Mouse (Mus musculus) liver, embryonic 16.5 days (tissue): ENCODE measurements around the gene Ccnq. TPM values are rescaled to one million over a fixed set of nuclear protein-coding genes. Genes with fewer than 3 reads are reported as not detected.

ENCODE experiments used
- ATAC-seq: fragments of 200-750 bp; cut with Nextera tagmentation; 2 replicates; pipeline ENCODE4 v1.8.0; 2017; ENCODE audit warnings: low read depth, mild to moderate bottlenecking, moderate number of reproducible peaks, moderate library complexity
- H3K27ac ChIP-seq: fragments of 300-500 bp; sonication (generic); 2 replicates; pipeline ENCODE4 v1.5.1; 2014; ENCODE audit warnings: mild to moderate bottlenecking, low read length
- H3K27me3 ChIP-seq: fragments of 300-500 bp; sonication (generic); 2 replicates; pipeline ENCODE4 v1.6.1; 2014; ENCODE audit warnings: low read depth, low read length, mixed read lengths; ENCODE audit not compliant: control insufficient read depth, insufficient read depth
- H3K36me3 ChIP-seq: fragments of 300-500 bp; sonication (generic); 2 replicates; pipeline ENCODE4 v1.6.1; 2014; ENCODE audit warnings: mild to moderate bottlenecking; ENCODE audit not compliant: control insufficient read depth, insufficient read depth
- H3K4me1 ChIP-seq: fragments of 300-500 bp; sonication (generic); 2 replicates; pipeline ENCODE4 v1.6.1; 2014; ENCODE audit warnings: low read depth, low read length, mixed read lengths; ENCODE audit not compliant: control insufficient read depth
- H3K4me2 ChIP-seq: fragments of 300-500 bp; sonication (generic); 2 replicates; pipeline ENCODE4 v1.6.1; 2014; ENCODE audit warnings: low read depth, low read length, mixed read lengths
- H3K4me3 ChIP-seq: fragments of 300-500 bp; sonication (generic); 2 replicates; pipeline ENCODE4 v1.5.1; 2014; ENCODE audit warnings: low read depth, mild to moderate bottlenecking, low read length
- H3K9ac ChIP-seq: fragments of 300-500 bp; sonication (generic); 2 replicates; pipeline ENCODE4 v1.6.1; 2014; ENCODE audit warnings: low read depth, low read length
- H3K9me3 ChIP-seq: fragments of 300-500 bp; sonication (generic); replicated peaks from 2 replicates; pipeline ENCODE4 v1.6.1; 2016; ENCODE audit warnings: low read length; ENCODE audit not compliant: control insufficient read depth
- WGBS: fragments of 180-500 bp; shearing (Covaris S2); extraction: QIAGEN DNeasy Blood & Tissue Kit; methylation state at CpG from one replicate; pipeline ENCODE4 v1.1.7; 2014; ENCODE audit not compliant: insufficient replicate concordance; 5-methylcytosine and 5-hydroxymethylcytosine counted together
- polyA plus RNA-seq: library from polyadenylated mRNA; unstranded; fragments of >200 nt; fragmentation: Nextera tagmentation; extraction: Ambion mirVana; gene quantifications from 2 replicates; pipeline ENCODE4 v1.2.1, GENCODE M21; 2015

Ccnq gene
- polyA plus RNA-seq, 1 experiment from 2014 or later, result 13.1 TPM

GRCm38 (mm10) chr11:78728041-78728440 lies 23.5 kb downstream of the Ccnq start:
- Histone ChIP-seq H3K4me2 (no peak overlapping the region), H3K9ac (no peak overlapping the region)
- 40% methylated on average over 4 of the region's 4 CpGs for WGBS

GRCm38 (mm10) chr11:78726366-78726765 lies 25.2 kb downstream of the Ccnq start:
- Histone ChIP-seq H3K36me3 (no peaks in the 10 kb centered on the region), H3K27me3 (no peaks in the 10 kb centered on the region), H3K9ac (no peak overlapping the region), H3K4me3 (no peak overlapping the region), H3K4me2 (no peak overlapping the region), H3K9me3 (no peaks in the 10 kb centered on the region), H3K4me1 (no peaks in the 10 kb centered on the region), H3K27ac (no peak overlapping the region)
- no peak for ATAC-seq
- WGBS, result 49% methylated on average over 3 of the region's 3 CpGs

More at GRCm38 (mm10) chr11:78728041-78728440, 23.5 kb downstream of the Ccnq start:
- H3K4me1 ChIP-seq, result no peaks in the 10 kb centered on the region; the same call in 1 of the 2 replicates
- H3K9me3 ChIP-seq, result no peaks in the 10 kb centered on the region
- no peaks in the 10 kb centered on the region for H3K36me3 ChIP-seq
- H3K27ac ChIP-seq, result no peak overlapping the region
- no peak for ATAC-seq
- no peak overlapping the region for H3K4me3 ChIP-seq
- H3K27me3 ChIP-seq, result no peaks in the 10 kb centered on the region

DNA sequence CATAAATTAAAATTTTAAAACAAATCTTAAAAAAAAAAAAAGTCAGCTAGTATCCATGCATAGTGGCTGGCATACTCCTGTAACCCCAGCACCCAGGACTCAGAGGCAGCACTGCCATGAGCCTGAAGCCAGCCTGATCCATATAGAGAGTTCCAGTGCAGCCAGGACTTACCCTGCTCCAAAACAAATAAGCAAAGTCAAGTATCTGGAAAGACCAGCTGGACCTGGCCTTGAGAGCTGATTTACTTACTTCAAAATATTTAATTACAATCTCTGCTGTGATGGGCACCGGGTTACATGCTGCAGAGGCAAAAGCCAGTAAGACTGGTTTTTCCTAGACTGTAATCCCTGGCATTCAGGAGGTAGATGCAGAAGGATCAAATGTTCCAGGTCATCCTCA lies 26.7 kb downstream of the Ccnq start:
- H3K9ac ChIP-seq, result no peak overlapping the region
- H3K4me2 ChIP-seq, result no peak overlapping the region
- no peaks in the 10 kb centered on the region for H3K36me3 ChIP-seq
- no peak for ATAC-seq
- H3K4me3 ChIP-seq, result no peak overlapping the region
- H3K4me1 ChIP-seq, result no peaks in the 10 kb centered on the region
- no peak overlapping the region for H3K27ac ChIP-seq
- H3K27me3 ChIP-seq, result no peaks in the 10 kb centered on the region
- no peaks in the 10 kb centered on the region for H3K9me3 ChIP-seq
- WGBS, result 78% methylated on average over 1 of the region's 1 CpGs

DNA sequence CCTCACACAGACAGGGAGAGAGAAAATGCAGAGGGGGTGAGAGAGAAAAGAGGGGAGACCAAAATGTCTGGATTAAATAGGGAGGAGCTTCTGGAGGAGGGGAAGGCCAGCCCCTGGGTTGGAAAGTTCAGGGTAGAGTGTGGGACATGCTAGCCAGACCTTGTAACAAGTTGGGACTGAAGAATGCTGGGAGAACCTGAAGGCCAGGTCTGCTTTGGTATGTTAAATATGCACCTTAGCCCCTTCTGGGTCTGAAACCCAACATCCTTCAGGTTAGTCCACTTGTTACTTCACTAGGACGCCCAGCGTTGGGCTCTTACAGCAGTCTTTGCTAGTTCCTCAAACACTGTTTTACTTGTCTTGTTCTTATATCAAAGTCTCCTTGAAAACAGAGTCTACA lies 30.1 kb downstream of the Ccnq start:
- Histone ChIP-seq H3K9me3 (no peaks in the 10 kb centered on the region), H3K36me3 (no peaks in the 10 kb centered on the region), H3K4me3 (no peak overlapping the region), H3K9ac (no peak overlapping the region), H3K27ac (no peak overlapping the region), H3K4me2 (no peak overlapping the region), H3K4me1 (no peaks in the 10 kb centered on the region), H3K27me3 (no peaks in the 10 kb centered on the region)
- 46% methylated on average over 2 of the region's 2 CpGs for WGBS
- ATAC-seq, result no peak

GRCm38 (mm10) chr11:78717655-78718054 lies 33.9 kb downstream of the Ccnq start:
- Histone ChIP-seq H3K36me3 (no peaks in the 10 kb centered on the region), H3K9ac (no peak overlapping the region), H3K9me3 (no peaks in the 10 kb centered on the region), H3K4me3 (no peak overlapping the region), H3K27me3 (no peaks in the 10 kb centered on the region), H3K27ac (no peak overlapping the region), H3K4me1 (no peaks in the 10 kb centered on the region), H3K4me2 (no peak overlapping the region)
- WGBS, result 47% methylated on average over 4 of the region's 4 CpGs
- no peak for ATAC-seq

DNA sequence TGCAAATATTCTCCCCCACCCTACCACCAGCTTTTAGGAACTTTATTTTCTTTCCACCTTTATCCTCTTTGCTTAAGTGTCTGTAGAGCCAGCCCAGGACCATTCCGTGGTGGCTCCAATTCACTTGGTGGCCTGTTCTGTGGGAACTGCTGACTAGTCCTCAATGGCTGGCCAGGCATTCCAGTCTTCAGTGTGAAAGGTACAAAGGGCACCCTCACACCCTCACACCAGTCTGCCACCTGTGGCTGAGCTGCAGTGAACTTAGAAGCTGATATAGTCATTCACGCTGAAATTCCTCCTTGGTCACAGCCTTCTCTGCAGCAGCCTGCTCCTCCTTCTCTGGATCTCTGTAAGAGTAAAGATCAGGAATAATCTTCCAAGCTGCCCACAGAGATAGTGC lies 42.9 kb downstream of the Ccnq start:
- Histone ChIP-seq H3K9ac (no peak overlapping the region), H3K4me1 (no peaks in the 10 kb centered on the region), H3K27me3 (no peaks in the 10 kb centered on the region), H3K36me3 (no peaks in the 10 kb centered on the region), H3K9me3 (no peaks in the 10 kb centered on the region), H3K27ac (no peak overlapping the region), H3K4me2 (no peak overlapping the region), H3K4me3 (no peak overlapping the region)
- WGBS, result 73% methylated on average over 2 of the region's 2 CpGs
- ATAC-seq, result no peak

DNA sequence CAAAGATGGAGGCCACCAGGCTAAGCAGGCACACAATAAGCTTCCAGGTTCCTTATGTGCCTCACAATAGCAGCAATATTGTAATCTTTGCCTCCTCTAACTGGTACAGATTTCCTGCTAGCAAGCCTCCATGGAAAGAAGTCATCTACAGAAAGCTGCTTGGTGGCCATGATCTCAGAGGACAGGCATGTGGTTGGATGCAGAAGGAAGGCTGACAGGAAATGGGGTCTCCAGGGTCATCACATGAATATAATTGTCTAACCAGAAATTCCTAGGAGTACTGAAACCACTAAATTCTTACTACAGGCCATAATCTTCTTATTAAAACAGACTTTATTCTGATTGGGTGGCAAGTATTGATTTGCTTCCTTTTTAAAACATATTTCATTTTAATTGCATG lies 45.5 kb downstream of the Ccnq start:
- Histone ChIP-seq H3K4me2 (no peak overlapping the region), H3K4me3 (no peak overlapping the region), H3K9ac (no peak overlapping the region), H3K36me3 (no peaks in the 10 kb centered on the region), H3K9me3 (no peaks in the 10 kb centered on the region), H3K27ac (no peak overlapping the region), H3K4me1 (no peaks in the 10 kb centered on the region), H3K27me3 (no peaks in the 10 kb centered on the region)
- ATAC-seq, result no peak

GRCm38 (mm10) chr11:78703085-78703484 lies 48.4 kb downstream of the Ccnq start:
- Histone ChIP-seq H3K4me1 (no peaks in the 10 kb centered on the region), H3K4me3 (no peak overlapping the region), H3K27ac (no peak overlapping the region), H3K4me2 (no peak overlapping the region), H3K9ac (no peak overlapping the region), H3K9me3 (no peaks in the 10 kb centered on the region), H3K27me3 (no peaks in the 10 kb centered on the region), H3K36me3 (no peaks in the 10 kb centered on the region)
- WGBS, result 51% methylated on average over 5 of the region's 5 CpGs
- no peak for ATAC-seq

DNA sequence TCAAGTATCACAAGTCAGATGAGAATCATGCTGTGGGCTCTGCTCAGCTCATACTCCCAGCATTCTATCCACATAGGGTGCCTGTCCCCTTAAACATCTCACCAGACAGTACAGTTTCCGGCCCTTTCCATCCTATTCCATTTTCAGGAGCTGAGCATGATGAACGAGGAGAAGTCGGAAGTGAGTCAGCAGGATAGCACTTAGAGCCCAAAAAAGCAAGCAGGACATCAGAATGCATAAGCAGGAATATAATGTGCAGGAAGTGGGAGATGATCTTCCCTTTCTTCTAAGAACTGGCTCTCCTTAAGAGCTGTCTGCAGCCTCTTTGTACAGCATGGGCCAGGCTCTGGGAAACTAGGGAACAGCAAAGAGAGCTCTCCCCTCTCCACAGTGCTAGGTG lies 49.2 kb downstream of the Ccnq start:
- H3K4me3 ChIP-seq, result no peak overlapping the region
- H3K4me1 ChIP-seq, result no peaks in the 10 kb centered on the region
- no peak overlapping the region for H3K27ac ChIP-seq
- ATAC-seq, result no peak
- no peaks in the 10 kb centered on the region for H3K9me3 ChIP-seq
- H3K4me2 ChIP-seq, result no peak overlapping the region
- H3K9ac ChIP-seq, result no peak overlapping the region
- H3K27me3 ChIP-seq, result no peaks in the 10 kb centered on the region
- no peaks in the 10 kb centered on the region for H3K36me3 ChIP-seq
- WGBS, result 41% methylated on average over 3 of the region's 3 CpGs
